Mouse (Mus musculus): ENCODE results near the gene Ccdc159. TPM values are rescaled to one million over a fixed set of nuclear protein-coding genes. Genes with fewer than 3 reads are reported as not detected.

Gene Ccdc159
- polyA plus RNA-seq, 1 experiment from 2014 or later: 1.8 TPM

- 81% methylated on average over 5 of the region's 5 CpGs for WGBS
- Histone ChIP-seq H3K9ac (ENCODE audit: low read depth, low read length) (no peak overlapping the region), H3K4me2 (ENCODE audit: low read length) (no peak overlapping the region), H3K9me3 (replicated peaks; ENCODE audit: low read length) (no peaks in the 10 kb centered on the region), H3K4me3 (replicated peaks; ENCODE audit: low read depth, low read length) (no peak overlapping the region), H3K36me3 (ENCODE audit: insufficient read depth, low read length) (peaks cover 31% of the 10 kb centered on the region; the same call in 1 of the 2 replicates), H3K27ac (no peak overlapping the region), H3K27me3 (ENCODE audit: insufficient read depth, low read length) (no peaks in the 10 kb centered on the region), H3K4me1 (replicated peaks; ENCODE audit: insufficient read depth, low read length) (no peaks in the 10 kb centered on the region)
- ATAC-seq (replicated peaks; ENCODE audit: low FRiP score, low read depth): no peak
- no peak for DNase-seq (ENCODE audit: low spot score)
- TF ChIP-seq CTCF (IDR thresholded peaks at IDR 0.05; ENCODE audit: low read depth): no peak
These were observed 50.1 kb downstream of the Ccdc159 start for GRCm38 (mm10) chr9:21977331-21977730.

DNA sequence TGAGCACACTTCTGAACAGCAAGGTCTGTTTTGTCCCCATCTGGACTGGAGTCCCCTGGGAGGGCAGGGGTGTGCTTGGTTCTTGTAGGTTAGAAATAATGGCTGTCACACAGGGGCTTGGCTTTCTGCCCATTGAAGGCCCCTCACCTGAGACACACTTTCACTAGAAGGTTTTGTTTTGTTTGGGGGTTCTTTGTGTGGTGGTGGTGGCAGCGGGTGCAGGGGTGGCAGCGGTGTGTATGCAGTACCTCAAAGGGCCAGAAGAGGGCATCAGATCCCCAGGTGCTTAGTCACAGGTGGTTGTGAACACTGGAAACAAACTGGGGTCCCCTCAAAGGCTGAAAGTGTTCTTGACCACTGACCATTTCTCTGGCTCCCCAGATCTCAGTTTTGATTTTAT lies 50.7 kb downstream of the Ccdc159 start:
- ATAC-seq (replicated peaks; ENCODE audit: low FRiP score, low read depth) (no peak), DNase-seq (ENCODE audit: low spot score) (no peak)
- 45% methylated on average over 2 of the region's 2 CpGs for WGBS
- no peaks in the 10 kb centered on the region for H3K4me1 ChIP-seq (replicated peaks; ENCODE audit: insufficient read depth, low read length)
- TF ChIP-seq CTCF (IDR thresholded peaks at IDR 0.05; ENCODE audit: low read depth): peak; percentile 71
- H3K9me3 ChIP-seq (replicated peaks; ENCODE audit: low read length): no peaks in the 10 kb centered on the region
- H3K4me2 ChIP-seq (ENCODE audit: low read length): no peak overlapping the region
- H3K27me3 ChIP-seq (ENCODE audit: insufficient read depth, low read length): no peaks in the 10 kb centered on the region
- no peak overlapping the region for H3K27ac ChIP-seq
- H3K4me3 ChIP-seq (replicated peaks; ENCODE audit: low read depth, low read length): no peak overlapping the region
- no peak overlapping the region for H3K9ac ChIP-seq (ENCODE audit: low read depth, low read length)
- peaks cover 25% of the 10 kb centered on the region; the same call in 1 of the 2 replicates for H3K36me3 ChIP-seq (ENCODE audit: insufficient read depth, low read length)

DNA sequence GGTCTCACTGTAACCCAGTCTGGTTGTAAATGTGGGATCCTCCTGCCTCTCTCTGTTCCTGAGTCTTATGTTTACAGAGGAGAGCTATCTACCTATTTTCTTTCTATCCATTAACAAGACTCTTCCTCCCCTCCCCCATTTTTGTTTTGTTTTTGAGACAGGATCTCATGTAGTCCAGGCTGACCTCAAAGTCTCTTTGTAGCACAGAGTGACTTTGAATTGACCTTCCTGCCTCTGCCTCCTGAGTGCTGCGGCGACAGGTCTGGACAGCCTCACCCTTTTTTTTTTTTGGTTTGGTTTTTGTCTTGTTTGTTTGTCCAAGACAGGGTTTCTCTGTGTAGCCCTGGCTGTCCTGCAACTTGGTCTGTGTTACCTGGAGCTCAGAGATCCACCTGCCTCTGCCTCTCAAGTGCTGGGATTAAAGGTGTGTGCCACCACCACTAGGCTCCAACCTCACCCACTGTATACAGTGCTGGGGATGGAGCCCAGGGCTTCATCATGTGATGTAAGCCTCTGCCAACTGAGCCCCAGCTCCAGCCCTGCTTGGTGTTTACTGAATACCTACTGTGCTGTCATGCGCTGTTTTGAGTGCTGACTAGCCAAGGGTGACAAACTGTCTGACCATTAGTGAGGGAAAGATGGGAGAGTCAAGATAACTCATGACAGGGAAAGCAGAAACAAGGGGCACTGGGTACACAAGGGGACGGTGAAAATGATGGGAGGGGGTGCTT lies 51.3 kb downstream of the Ccdc159 start:
- no peaks in the 10 kb centered on the region for H3K27me3 ChIP-seq (ENCODE audit: insufficient read depth, low read length)
- TF ChIP-seq CTCF (IDR thresholded peaks at IDR 0.05; ENCODE audit: low read depth): no peak; the same call in 1 of the 2 replicates
- no peak overlapping the region for H3K27ac ChIP-seq
- no peaks in the 10 kb centered on the region for H3K4me1 ChIP-seq (replicated peaks; ENCODE audit: insufficient read depth, low read length)
- H3K4me2 ChIP-seq (ENCODE audit: low read length): no peak overlapping the region
- no peak overlapping the region for H3K9ac ChIP-seq (ENCODE audit: low read depth, low read length)
- H3K9me3 ChIP-seq (replicated peaks; ENCODE audit: low read length): no peaks in the 10 kb centered on the region
- H3K36me3 ChIP-seq (ENCODE audit: insufficient read depth, low read length): peaks cover 22% of the 10 kb centered on the region; the same call in 1 of the 2 replicates
- WGBS: 73% methylated on average over 4 of the region's 4 CpGs
- DNase-seq (ENCODE audit: low spot score) (no peak), ATAC-seq (replicated peaks; ENCODE audit: low FRiP score, low read depth) (peak; percentile 72; the same call in 1 of the 2 replicates)
- H3K4me3 ChIP-seq (replicated peaks; ENCODE audit: low read depth, low read length): no peak overlapping the region

GRCm38 (mm10) chr9:21983911-21984310 lies 56.6 kb downstream of the Ccdc159 start:
- ATAC-seq (replicated peaks; ENCODE audit: low FRiP score, low read depth) (no peak), DNase-seq (ENCODE audit: low spot score) (no peak)
- no peak overlapping the region for H3K4me2 ChIP-seq (ENCODE audit: low read length)
- no peak overlapping the region for H3K9ac ChIP-seq (ENCODE audit: low read depth, low read length)
- H3K4me3 ChIP-seq (replicated peaks; ENCODE audit: low read depth, low read length): no peak overlapping the region
- WGBS: 41% methylated on average over 3 of the region's 3 CpGs
- TF ChIP-seq CTCF (IDR thresholded peaks at IDR 0.05; ENCODE audit: low read depth): no peak
- peaks cover 8% of the 10 kb centered on the region; the same call in 1 of the 2 replicates for H3K27me3 ChIP-seq (ENCODE audit: insufficient read depth, low read length)
- no peak overlapping the region for H3K27ac ChIP-seq
- H3K4me1 ChIP-seq (replicated peaks; ENCODE audit: insufficient read depth, low read length): peaks cover 4% of the 10 kb centered on the region
- no peaks in the 10 kb centered on the region for H3K9me3 ChIP-seq (replicated peaks; ENCODE audit: low read length)
- H3K36me3 ChIP-seq (ENCODE audit: insufficient read depth, low read length): peaks cover 12% of the 10 kb centered on the region; the same call in 1 of the 2 replicates

Other genes starting within 250 kb of the Ccdc159 start
- gene Ldlr, start 204.0 kb upstream of the Ccdc159 start, polyA plus RNA-seq (2015; fragmentation: Nextera tagmentation; extraction: Ambion mirVana): 16.9 and 19.6 TPM in 2 replicates
- 55.1 and 61.1 TPM in 2 replicates for gene Spc24, start 167.2 kb upstream of the Ccdc159 start, polyA plus RNA-seq (2015; fragmentation: Nextera tagmentation; extraction: Ambion mirVana)
- gene Kank2, start 128.7 kb upstream of the Ccdc159 start, polyA plus RNA-seq (2015; fragmentation: Nextera tagmentation; extraction: Ambion mirVana): 10.1 and 10.3 TPM in 2 replicates
- 5.6 and 6.1 TPM in 2 replicates for gene Angptl8, start 92.0 kb upstream of the Ccdc159 start, polyA plus RNA-seq (2015; fragmentation: Nextera tagmentation; extraction: Ambion mirVana)
- 28.3 and 28.7 TPM in 2 replicates for gene Dock6, start 74.8 kb upstream of the Ccdc159 start, polyA plus RNA-seq (2015; fragmentation: Nextera tagmentation; extraction: Ambion mirVana)
- gene Rab3d, start 9.3 kb upstream of the Ccdc159 start, polyA plus RNA-seq (2015; fragmentation: Nextera tagmentation; extraction: Ambion mirVana): 12.0 and 13.3 TPM in 2 replicates
- gene Tmem205, start 85 bp downstream of the Ccdc159 start, polyA plus RNA-seq (2015; fragmentation: Nextera tagmentation; extraction: Ambion mirVana): 82.9 and 83.7 TPM in 2 replicates
- gene Plppr2, start 9.6 kb downstream of the Ccdc159 start, polyA plus RNA-seq (2015; fragmentation: Nextera tagmentation; extraction: Ambion mirVana): 4.3 and 4.8 TPM in 2 replicates
- gene Swsap1, start 28.3 kb downstream of the Ccdc159 start, polyA plus RNA-seq (2015; fragmentation: Nextera tagmentation; extraction: Ambion mirVana): 7.5 and 8.1 TPM in 2 replicates
- 16.1 and 17.2 TPM in 2 replicates for gene Epor, start 36.0 kb downstream of the Ccdc159 start, polyA plus RNA-seq (2015; fragmentation: Nextera tagmentation; extraction: Ambion mirVana)
- gene Rgl3, start 62.0 kb downstream of the Ccdc159 start, polyA plus RNA-seq (2015; fragmentation: Nextera tagmentation; extraction: Ambion mirVana): 26.8 and 29.2 TPM in 2 replicates
- 1.2 and 1.4 TPM in 2 replicates for gene Ccdc151, start 75.2 kb downstream of the Ccdc159 start, polyA plus RNA-seq (2015; fragmentation: Nextera tagmentation; extraction: Ambion mirVana)
- gene Prkcsh, start 75.3 kb downstream of the Ccdc159 start, polyA plus RNA-seq (2015; fragmentation: Nextera tagmentation; extraction: Ambion mirVana): 79.6 and 92.8 TPM in 2 replicates
- gene Elavl3, start 124.6 kb downstream of the Ccdc159 start, polyA plus RNA-seq (2015; fragmentation: Nextera tagmentation; extraction: Ambion mirVana): 0.05 and 0.12 TPM in 2 replicates
- gene Gm49318, start 143.8 kb downstream of the Ccdc159 start, polyA plus RNA-seq (2015; fragmentation: Nextera tagmentation; extraction: Ambion mirVana): not detected in 2 replicates
- gene Zfp653, start 143.9 kb downstream of the Ccdc159 start, polyA plus RNA-seq (2015; fragmentation: Nextera tagmentation; extraction: Ambion mirVana): 8.3 and 8.9 TPM in 2 replicates
- gene Ecsit, start 158.0 kb downstream of the Ccdc159 start, polyA plus RNA-seq (2015; fragmentation: Nextera tagmentation; extraction: Ambion mirVana): 56.2 and 61.3 TPM in 2 replicates
- 27.9 and 30.8 TPM in 2 replicates for gene Cnn1, start 171.7 kb downstream of the Ccdc159 start, polyA plus RNA-seq (2015; fragmentation: Nextera tagmentation; extraction: Ambion mirVana)
- gene Elof1, start 189.7 kb downstream of the Ccdc159 start, polyA plus RNA-seq (2015; fragmentation: Nextera tagmentation; extraction: Ambion mirVana): 160 and 172 TPM in 2 replicates
- 6.2 and 6.3 TPM in 2 replicates for gene Acp5, start 208.2 kb downstream of the Ccdc159 start, polyA plus RNA-seq (2015; fragmentation: Nextera tagmentation; extraction: Ambion mirVana)
- gene Pigyl, start 229.4 kb downstream of the Ccdc159 start, polyA plus RNA-seq (2015; fragmentation: Nextera tagmentation; extraction: Ambion mirVana): 102 and 111 TPM in 2 replicates

Measured in kidney, postnatal 0 days (tissue).